Mouse (Mus musculus) neutrophil, adult 83 days (primary cell): Measurements from ENCODE around the gene Ndrg4. TPM values are rescaled to one million over a fixed set of nuclear protein-coding genes. Genes with fewer than 3 reads are reported as not detected.

Experiments
- total RNA-seq, 2 experiments: library from RNA; stranded (reverse); gene quantifications; one replicate each; pipeline ENCODE4 v1.2.4; 2023

Ndrg4 gene
- under 1 TPM in 1 of 2 experiments, not detected in 1; 0.61 TPM for total RNA-seq

GRCm38 (mm10) chr8:95676631-95677030, at the start of gene Ndrg4:
TSS of gene Ndrg4 (plus strand) at chr8:95676980.

GRCm38 (mm10) chr8:95633262-95634062, 43.3 kb upstream of the Ndrg4 start, which contains the start of gene Gins3:
TSS of gene Gins3 (plus strand) at chr8:95633453.

GRCm38 (mm10) chr8:95715676-95716531, 39.1 kb downstream of the Ndrg4 start, which contains the start of gene Setd6:
TSS of gene Setd6 (plus strand) at chr8:95715881.

Other genes with a start within 250 kb of the Ndrg4 start
- gene Cfap20, start 242.1 kb upstream of the Ndrg4 start, total RNA-seq, result 10 to 100 TPM; 30.1 to 33.3 TPM
- gene Csnk2a2, start 186.9 kb upstream of the Ndrg4 start, total RNA-seq, result 10 to 100 TPM; 42.3 to 43.5 TPM
- gene Ccdc113, start 142.9 kb upstream of the Ndrg4 start, total RNA-seq, result not detected
- not detected for gene Prss54, start 100.6 kb upstream of the Ndrg4 start, total RNA-seq
- 1 to 10 TPM; 6.4 to 6.5 TPM for gene Gins3, start 43.5 kb upstream of the Ndrg4 start, total RNA-seq
- 1 to 10 TPM; 7.0 to 8.3 TPM for gene Setd6, start 38.9 kb downstream of the Ndrg4 start, total RNA-seq
- 100 to 1,000 TPM; 168 to 182 TPM for gene Cnot1, start 130.5 kb downstream of the Ndrg4 start, total RNA-seq
- 10 to 100 TPM; 73.3 to 81.3 TPM for gene Sap18b, start 148.4 kb downstream of the Ndrg4 start, total RNA-seq
- 1 to 10 TPM; 6.2 to 8.8 TPM for gene Slc38a7, start 176.6 kb downstream of the Ndrg4 start, total RNA-seq
- 10 to 100 TPM; 72.1 to 78.5 TPM for gene Got2, start 211.6 kb downstream of the Ndrg4 start, total RNA-seq